Mouse (Mus musculus): ENCODE data around the gene Mrps7. TPM values are rescaled to one million over a fixed set of nuclear protein-coding genes. Genes with fewer than 3 reads are reported as not detected.

The Mrps7 gene
- 100 to 1,000 TPM in 1 of 2 experiments, 10 to 100 TPM in 1; 71.5 to 141 TPM for polyA plus RNA-seq (2012; fragmentation: generic; extraction: Trizol)

DNA sequence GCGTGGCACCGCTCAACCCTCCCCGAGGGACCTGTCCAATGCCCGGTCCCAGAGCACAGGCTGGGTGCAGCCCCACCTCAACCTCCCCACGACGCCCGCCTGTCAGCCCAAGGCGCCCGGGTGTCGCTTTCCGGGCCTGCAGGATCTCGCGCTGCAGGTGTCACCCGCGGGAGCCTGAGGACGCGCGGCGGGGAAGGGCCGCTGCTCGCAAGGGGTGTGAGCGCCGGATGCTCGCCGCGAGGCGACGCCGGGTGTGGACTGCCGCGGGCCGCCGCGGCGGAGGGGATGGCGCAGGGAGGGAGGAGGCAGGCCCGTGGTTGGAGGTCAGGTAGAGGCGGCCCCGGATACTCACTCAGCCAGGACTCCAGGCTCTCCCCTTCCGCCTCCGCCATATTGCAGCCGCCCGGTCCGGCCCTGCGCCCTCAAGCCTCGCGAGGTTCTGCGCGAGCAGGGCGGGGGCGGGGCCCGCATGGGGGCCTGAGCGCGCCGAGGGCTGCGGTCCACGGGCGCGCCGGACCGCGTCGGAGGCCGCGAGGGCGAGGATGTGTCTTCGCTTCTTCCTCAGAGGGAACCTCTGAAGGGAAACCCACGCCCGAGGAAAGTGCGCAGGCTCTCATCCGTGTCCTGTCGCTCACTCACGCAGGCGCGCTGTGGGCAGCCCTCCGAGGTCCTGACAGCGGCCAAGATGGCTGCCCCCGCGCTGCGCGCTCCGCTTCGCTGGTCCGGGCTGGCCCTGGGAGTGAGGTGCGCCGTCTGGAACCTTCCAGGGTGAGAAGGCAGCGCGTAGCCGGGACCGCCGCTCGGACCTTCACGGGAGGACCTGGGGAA lies at the start of gene Mrps7, which contains the start of gene Gga3:
Mrps7 (plus strand) TSS at position 450 of the 828 bp plus-strand sequence.
Gga3 (minus strand) TSS at position 576 of the 828 bp plus-strand sequence.

DNA sequence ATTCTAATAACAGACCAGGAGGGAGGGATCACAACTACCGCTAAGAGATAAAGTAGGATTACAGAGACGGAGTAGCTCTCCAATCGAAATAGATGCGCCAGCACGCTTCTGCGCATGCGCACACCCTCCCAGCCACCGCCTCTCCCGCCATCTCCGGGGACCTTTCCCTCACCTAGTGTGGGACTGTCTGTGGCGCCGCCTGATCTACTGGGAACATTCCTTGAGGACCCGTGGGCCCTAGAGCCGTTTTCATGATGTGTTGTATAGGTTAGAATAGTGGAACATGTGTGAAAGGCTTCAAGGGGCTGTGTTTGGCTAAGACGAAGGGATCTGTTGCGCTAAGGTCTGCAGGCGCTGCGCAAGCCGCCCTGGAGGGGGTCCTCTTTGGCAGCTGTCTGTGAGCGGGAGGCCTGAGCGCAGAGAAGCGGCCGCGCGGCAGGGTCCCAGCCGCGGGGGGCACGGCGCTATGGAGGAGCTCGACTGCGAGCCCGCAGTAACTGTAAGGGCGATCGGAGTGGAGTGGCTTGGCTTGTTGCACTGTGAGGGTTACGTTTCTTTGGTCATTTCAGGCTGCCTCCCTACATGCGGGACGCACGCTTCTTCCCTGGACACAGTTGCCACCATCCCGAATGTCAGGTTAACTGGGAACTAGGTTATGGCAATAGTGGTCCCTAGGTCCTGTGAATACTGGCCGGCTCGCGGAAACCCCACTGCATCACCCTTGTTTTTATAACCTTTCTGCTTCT lies 39.5 kb upstream of the Mrps7 start, which contains the start of gene Nup85:
Nup85 (plus strand) TSS at position 371 of the 746 bp plus-strand sequence.

DNA sequence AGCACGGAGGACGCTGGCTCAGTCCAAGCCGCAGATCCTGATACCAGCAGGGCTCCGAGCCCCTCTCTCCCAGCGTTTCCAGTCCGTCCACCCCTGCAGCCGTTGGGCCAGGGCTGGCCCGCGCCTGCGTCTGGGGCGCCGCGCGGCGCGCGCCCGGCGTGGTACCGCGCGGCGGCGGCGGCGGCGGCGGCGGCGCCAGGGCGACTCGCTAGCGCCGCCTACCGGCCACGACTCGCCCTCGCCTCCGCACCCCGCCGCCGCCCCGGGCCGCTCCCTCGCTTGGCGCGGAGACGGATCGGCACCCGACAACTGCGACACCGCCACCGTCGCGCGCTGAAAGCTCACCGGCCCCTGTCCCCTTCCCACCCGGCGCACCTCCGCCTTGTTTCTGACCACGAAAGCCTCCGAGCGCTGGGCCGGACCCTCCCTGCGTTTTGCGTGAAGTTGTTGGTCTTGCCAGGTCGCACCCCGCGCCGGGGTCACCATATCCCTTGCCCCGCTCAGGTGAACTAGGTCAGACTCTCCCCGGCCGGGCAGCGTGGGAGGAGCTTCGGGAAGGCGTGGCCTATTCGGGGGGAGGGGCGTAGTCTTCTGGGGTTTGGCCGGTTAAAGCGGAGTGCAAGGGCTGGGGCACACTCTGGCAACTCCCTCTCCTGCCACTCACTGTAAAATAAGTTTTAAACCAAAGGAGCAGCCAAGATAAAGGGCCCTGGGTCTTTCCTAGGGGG lies 8.8 kb downstream of the Mrps7 start, which contains the start of gene Mif4gd:
Mif4gd (minus strand) TSS at position 560 of the 728 bp plus-strand sequence.

GRCm38 (mm10) chr11:115627705-115628464 lies 24.2 kb downstream of the Mrps7 start, which contains the start of gene Slc25a19:
Slc25a19 (minus strand) TSS chr11:115628295.

Other genes starting within 250 kb of the Mrps7 start
- 1 to 10 TPM; 1.9 to 7.6 TPM for gene Hid1, start 236.2 kb upstream of the Mrps7 start, polyA plus RNA-seq (2012; fragmentation: generic; extraction: Trizol)
- 10 to 100 TPM in 1 of 2 experiments, 1 to 10 TPM in 1; 6.5 to 16.4 TPM for gene Cdr2l, start 222.0 kb upstream of the Mrps7 start, polyA plus RNA-seq (2012; fragmentation: generic; extraction: Trizol)
- 100 to 1,000 TPM; 204 to 411 TPM for gene Mrpl58, start 200.2 kb upstream of the Mrps7 start, polyA plus RNA-seq (2012; fragmentation: generic; extraction: Trizol)
- 100 to 1,000 TPM; 816 to 966 TPM for gene Atp5h, start 184.0 kb upstream of the Mrps7 start, polyA plus RNA-seq (2012; fragmentation: generic; extraction: Trizol)
- 10 to 100 TPM; 24.1 to 58.3 TPM for gene Kctd2, start 183.8 kb upstream of the Mrps7 start, polyA plus RNA-seq (2012; fragmentation: generic; extraction: Trizol)
- gene Trim80, start 163.4 kb upstream of the Mrps7 start, polyA plus RNA-seq (2012; fragmentation: generic; extraction: Trizol) = not detected
- gene Slc16a5, start 141.5 kb upstream of the Mrps7 start, polyA plus RNA-seq (2012; fragmentation: generic; extraction: Trizol) = under 1 TPM; 0.12 to 0.76 TPM
- 10 to 100 TPM in 1 of 2 experiments, 1 to 10 TPM in 1; 3.4 to 13.7 TPM for gene Armc7, start 128.3 kb upstream of the Mrps7 start, polyA plus RNA-seq (2012; fragmentation: generic; extraction: Trizol)
- 100 to 1,000 TPM; 130 to 206 TPM for gene Nt5c, start 112.1 kb upstream of the Mrps7 start, polyA plus RNA-seq (2012; fragmentation: generic; extraction: Trizol)
- gene Jpt1, start 89.5 kb upstream of the Mrps7 start, polyA plus RNA-seq (2012; fragmentation: generic; extraction: Trizol) = 100 to 1,000 TPM; 321 to 516 TPM
- 100 to 1,000 TPM; 150 to 340 TPM for gene Sumo2, start 67.6 kb upstream of the Mrps7 start, polyA plus RNA-seq (2012; fragmentation: generic; extraction: Trizol)
- gene Nup85, start 39.5 kb upstream of the Mrps7 start, polyA plus RNA-seq (2012; fragmentation: generic; extraction: Trizol) = 100 to 1,000 TPM in 1 of 2 experiments, 10 to 100 TPM in 1; 90.3 to 107 TPM
- gene Gga3, start 126 bp downstream of the Mrps7 start, polyA plus RNA-seq (2012; fragmentation: generic; extraction: Trizol) = 10 to 100 TPM in 1 of 2 experiments, 1 to 10 TPM in 1; 6.0 to 15.0 TPM
- gene Mif4gd, start 9.0 kb downstream of the Mrps7 start, polyA plus RNA-seq (2012; fragmentation: generic; extraction: Trizol) = 10 to 100 TPM; 13.3 to 37.6 TPM
- gene Slc25a19, start 24.4 kb downstream of the Mrps7 start, polyA plus RNA-seq (2012; fragmentation: generic; extraction: Trizol) = 10 to 100 TPM; 13.5 to 18.8 TPM
- 10 to 100 TPM; 26.7 to 56.0 TPM for gene Grb2, start 104.7 kb downstream of the Mrps7 start, polyA plus RNA-seq (2012; fragmentation: generic; extraction: Trizol)
- 10 to 100 TPM in 1 of 2 experiments, 1 to 10 TPM in 1; 9.5 to 37.3 TPM for gene Tmem94, start 161.5 kb downstream of the Mrps7 start, polyA plus RNA-seq (2012; fragmentation: generic; extraction: Trizol)
- 10 to 100 TPM in 1 of 2 experiments, 1 to 10 TPM in 1; 6.7 to 23.7 TPM for gene Caskin2, start 209.7 kb downstream of the Mrps7 start, polyA plus RNA-seq (2012; fragmentation: generic; extraction: Trizol)
- gene Tsen54, start 210.8 kb downstream of the Mrps7 start, polyA plus RNA-seq (2012; fragmentation: generic; extraction: Trizol) = 10 to 100 TPM; 29.4 to 37.0 TPM
- gene Llgl2, start 220.1 kb downstream of the Mrps7 start, polyA plus RNA-seq (2012; fragmentation: generic; extraction: Trizol) = 1 to 10 TPM; 2.5 to 5.7 TPM

All from C3H10T1/2 (cell line).